23 mouse cellular contexts compared by ENCODE assay signal in genomic region chr12:107216119-107216518, GRCm38 (mm10).
A peak's percentile ranks its signal among the peaks of the same experiment; 100 is the strongest.
DNase-seq lines count a peak whose midpoint lies in the region; ATAC-seq and TF ChIP-seq lines count a peak whose summit lies in the region.
"Had no signal": no experiment of that assay in that cellular context is flagged by ENCODE, and none has a peak within 500 bp of the region (broad histone marks: within the 10 kb centered on the region; RNA-seq: fewer than 3 reads in every experiment).

No protein-coding gene starts in this region.

- no peak for TF ChIP-seq CTCF in forebrain, postnatal 0 days (IDR thresholded peaks at IDR 0.05; ENCODE audit: low read depth)
- no peak for TF ChIP-seq CTCF in midbrain, postnatal 0 days (IDR thresholded peaks at IDR 0.05)

- H3K9ac ChIP-seq in limb, embryonic 14.5 days (ENCODE audit: low read depth, low read length, severe bottlenecking): no peak overlapping the region
- no peak overlapping the region for H3K9ac ChIP-seq in forebrain, embryonic 14.5 days (ENCODE audit: low read length)
- H3K9ac ChIP-seq in forebrain, postnatal 0 days: no peak overlapping the region
- no peak overlapping the region for H3K9ac ChIP-seq in midbrain, postnatal 0 days (replicated peaks; ENCODE audit: low read length, poor library complexity, severe bottlenecking)
- H3K9ac ChIP-seq: embryonic facial prominence, embryonic 12.5 days; heart, embryonic 15.5 days; liver, embryonic 15.5 days; lung, embryonic 14.5 days had no signal

- WGBS in limb, embryonic 14.5 days: 46% methylated on average over 8 of the region's 8 CpGs
- WGBS in limb, embryonic 10.5 days: 58% methylated on average over 8 of the region's 8 CpGs
- whole genome bisulfite sequencing in forebrain, embryonic 14.5 days: 14% methylated on average over 8 of the region's 8 CpGs
- WGBS in forebrain, postnatal 0 days: 23% methylated on average over 8 of the region's 8 CpGs
- WGBS in midbrain, postnatal 0 days: 31% methylated on average over 8 of the region's 8 CpGs

- H3K4me2 ChIP-seq in limb, embryonic 14.5 days (replicated peaks; ENCODE audit: low read depth, low read length, severe bottlenecking): no peak overlapping the region
- H3K4me2 ChIP-seq in forebrain, embryonic 14.5 days (ENCODE audit: low read length): no peak overlapping the region
- no peak overlapping the region for H3K4me2 ChIP-seq in forebrain, postnatal 0 days (ENCODE audit: low read depth)
- no peak overlapping the region for H3K4me2 ChIP-seq in midbrain, postnatal 0 days (ENCODE audit: low read depth, low read length, poor library complexity, severe bottlenecking)
- H3K4me2 ChIP-seq: embryonic facial prominence, embryonic 12.5 days; heart, embryonic 15.5 days; liver, embryonic 15.5 days; lung, embryonic 14.5 days had no signal

- no peaks in the 10 kb centered on the region for H3K36me3 ChIP-seq in limb, embryonic 14.5 days (ENCODE audit: control insufficient read depth, insufficient read depth, low read length)
- H3K36me3 ChIP-seq in limb, embryonic 10.5 days: no peaks in the 10 kb centered on the region
- no peaks in the 10 kb centered on the region for H3K36me3 ChIP-seq in forebrain, embryonic 14.5 days (ENCODE audit: control insufficient read depth, insufficient read depth, low read length)
- H3K36me3 ChIP-seq in forebrain, postnatal 0 days (ENCODE audit: insufficient read depth): no peaks in the 10 kb centered on the region
- no peaks in the 10 kb centered on the region for H3K36me3 ChIP-seq in midbrain, postnatal 0 days (ENCODE audit: insufficient read depth, low read length)
- H3K36me3 ChIP-seq: embryonic facial prominence, embryonic 12.5 days; heart, embryonic 10.5 days; heart, embryonic 15.5 days; liver, embryonic 15.5 days had no signal

- peaks cover 5% of the 10 kb centered on the region; the same call in 1 of the 2 replicates for H3K4me1 ChIP-seq in limb, embryonic 14.5 days (ENCODE audit: control insufficient read depth, insufficient read depth, low read length)
- no peaks in the 10 kb centered on the region for H3K4me1 ChIP-seq in limb, embryonic 10.5 days
- peaks cover 6% of the 10 kb centered on the region; the same call in 1 of the 2 replicates for H3K4me1 ChIP-seq in forebrain, embryonic 14.5 days (ENCODE audit: control insufficient read depth, insufficient read depth, low read length)
- H3K4me1 ChIP-seq in forebrain, postnatal 0 days (ENCODE audit: insufficient read depth): no peaks in the 10 kb centered on the region
- no peaks in the 10 kb centered on the region for H3K4me1 ChIP-seq in midbrain, postnatal 0 days (ENCODE audit: insufficient read depth, low read length)
- H3K4me1 ChIP-seq: heart, embryonic 10.5 days; heart, embryonic 15.5 days; liver, embryonic 15.5 days had no signal

- no peak for ATAC-seq in limb, embryonic 14.5 days (ENCODE audit: low FRiP score, low read depth)
- ATAC-seq in forebrain, embryonic 14.5 days: peak; percentile 77
- no peak for ATAC-seq in forebrain, postnatal 0 days
- ATAC-seq in midbrain, postnatal 0 days (ENCODE audit: low FRiP score): no peak
- ATAC-seq: intestine, embryonic 16.5 days had no signal

- H3K4me3 ChIP-seq in limb, embryonic 14.5 days (replicated peaks; ENCODE audit: low read length): no peak overlapping the region
- H3K4me3 ChIP-seq in limb, embryonic 10.5 days: no peak overlapping the region
- no peak overlapping the region for H3K4me3 ChIP-seq in forebrain, embryonic 14.5 days (ENCODE audit: low read depth, low read length)
- no peak overlapping the region for H3K4me3 ChIP-seq in forebrain, postnatal 0 days (ENCODE audit: low read depth, low read length)
- H3K4me3 ChIP-seq in midbrain, postnatal 0 days (ENCODE audit: low read depth, low read length): no peak overlapping the region
- H3K4me3 ChIP-seq: embryonic facial prominence, embryonic 12.5 days; heart, embryonic 10.5 days; heart, embryonic 15.5 days; liver, embryonic 15.5 days had no signal

- no peaks in the 10 kb centered on the region for H3K9me3 ChIP-seq in limb, embryonic 14.5 days (ENCODE audit: control insufficient read depth, low read length)
- no peaks in the 10 kb centered on the region for H3K9me3 ChIP-seq in limb, embryonic 10.5 days (replicated peaks)
- H3K9me3 ChIP-seq in forebrain, embryonic 14.5 days (replicated peaks; ENCODE audit: control insufficient read depth, low read length): no peaks in the 10 kb centered on the region
- H3K9me3 ChIP-seq in forebrain, postnatal 0 days (ENCODE audit: low read length): no peaks in the 10 kb centered on the region
- no peaks in the 10 kb centered on the region for H3K9me3 ChIP-seq in midbrain, postnatal 0 days (ENCODE audit: low read length)
- H3K9me3 ChIP-seq: embryonic facial prominence, embryonic 12.5 days; heart, embryonic 10.5 days; heart, embryonic 15.5 days; liver, embryonic 15.5 days had no signal

- TF ChIP-seq POLR2A in limb, embryonic 14.5 days (IDR thresholded peaks at IDR 0.05; ENCODE audit: borderline replicate concordance, extremely low read depth, insufficient read depth, insufficient read length): no peak

- peak; percentile 23 for DNase-seq in limb, embryonic 14.5 days (ENCODE audit: low spot score)
- DNase-seq in limb, embryonic 10.5 days (ENCODE audit: low spot score): no peak
- DNase-seq in forebrain, embryonic 14.5 days (ENCODE audit: low spot score): peak; percentile 80
- peak; percentile 30 for DNase-seq in forebrain, postnatal 0 days
- peak; percentile 10 for DNase-seq in midbrain, postnatal 0 days (ENCODE audit: low spot score)
- DNase-seq in frontal cortex, postnatal 10 days (ENCODE audit: low spot score in 2 of 2): no peak
- no peak for DNase-seq in layer of hippocampus, postnatal 25 days (ENCODE audit: extremely low spot score in 1 of 2, low spot score in 1 of 2)
- DNase-seq: adrenal gland, postnatal 36 days; B cell, adult 2 months; cerebellum, adult 9-10 months; cerebellum, postnatal 36 days; gastrocnemius, postnatal 14 days; heart, adult 11 months; kidney, adult 8-10 months; lung, embryonic 14.5 days; lung, postnatal 14 days; right cerebral cortex, postnatal 4 days had no signal

- no peaks in the 10 kb centered on the region for H3K27me3 ChIP-seq in limb, embryonic 14.5 days (ENCODE audit: control insufficient read depth, insufficient read depth, low read length)
- no peaks in the 10 kb centered on the region; the same call in 1 of the 2 replicates for H3K27me3 ChIP-seq in limb, embryonic 10.5 days (ENCODE audit: low read depth, poor library complexity, severe bottlenecking)
- H3K27me3 ChIP-seq in forebrain, embryonic 14.5 days (replicated peaks; ENCODE audit: control insufficient read depth, insufficient read depth, low read length): no peaks in the 10 kb centered on the region
- H3K27me3 ChIP-seq in forebrain, postnatal 0 days (ENCODE audit: insufficient read depth, low read length): no peaks in the 10 kb centered on the region
- H3K27me3 ChIP-seq in midbrain, postnatal 0 days (ENCODE audit: insufficient read depth, low read length): no peaks in the 10 kb centered on the region
- H3K27me3 ChIP-seq: embryonic facial prominence, embryonic 12.5 days; heart, embryonic 15.5 days; liver, embryonic 15.5 days had no signal

- H3K27ac ChIP-seq in limb, embryonic 14.5 days (replicated peaks; ENCODE audit: low read depth, low read length): no peak overlapping the region
- H3K27ac ChIP-seq in limb, embryonic 10.5 days: no peak overlapping the region
- no peak overlapping the region for H3K27ac ChIP-seq in forebrain, embryonic 14.5 days (ENCODE audit: low read depth, low read length)
- H3K27ac ChIP-seq in forebrain, postnatal 0 days (ENCODE audit: low read depth, low read length): no peak overlapping the region
- no peak overlapping the region for H3K27ac ChIP-seq in midbrain, postnatal 0 days (ENCODE audit: low read depth, low read length)
- H3K27ac ChIP-seq: embryonic facial prominence, embryonic 12.5 days; heart, embryonic 10.5 days; heart, embryonic 15.5 days; kidney, postnatal 0 days; liver, embryonic 15.5 days had no signal

Comparison
In these comparisons a context has a peak if more than half of its experiments do, and no peak if none do; other contexts are left out.
1. DNase-seq: peak in limb, embryonic 14.5 days (single experiment), forebrain, embryonic 14.5 days (single experiment), forebrain, postnatal 0 days (single experiment) and midbrain, postnatal 0 days (single experiment); none in limb, embryonic 10.5 days (single experiment), frontal cortex, postnatal 10 days (0 of 2) and layer of hippocampus, postnatal 25 days (0 of 2).